14 mouse cellular contexts compared by ENCODE assay signal in genomic region chr13:39649457-39649856, GRCm38 (mm10).
DNase-seq lines count a peak whose midpoint lies in the region; ATAC-seq and TF ChIP-seq lines count a peak whose summit lies in the region.
"Had no signal": no experiment of that assay in that cellular context is flagged by ENCODE, and none has a peak within 500 bp of the region (broad histone marks: within the 10 kb centered on the region; RNA-seq: fewer than 3 reads in every experiment).

No protein-coding gene starts in this region.

- H3K4me3 ChIP-seq in lung, embryonic 14.5 days (ENCODE audit: low read depth, low read length), result no peak overlapping the region
- H3K4me3 ChIP-seq in lung, adult 2 months (replicated peaks; ENCODE audit: extremely low read depth, low read depth, low read length), result no peak overlapping the region
- H3K4me3 ChIP-seq in forebrain, embryonic 14.5 days (ENCODE audit: low read depth, low read length), result no peak overlapping the region
- no peak overlapping the region for H3K4me3 ChIP-seq in neural tube, embryonic 12.5 days
- H3K4me3 ChIP-seq: liver, embryonic 12.5 days had no signal

- peak; percentile 4 for DNase-seq in embryo, embryonic 10.5 days (ENCODE audit: low spot score)
- DNase-seq in embryo, embryonic 10 days (ENCODE audit: low spot score), result no peak
- peak; percentile 46 for DNase-seq in lung, embryonic 14.5 days
- no peak for DNase-seq in lung, adult 2 months
- DNase-seq in forebrain, embryonic 14.5 days (ENCODE audit: low spot score), result peak; percentile 55
- no peak for DNase-seq in thymus, postnatal 36 days
- DNase-seq: B cell, adult 2 months; heart, postnatal 36 days; kidney, adult 9 months; right cerebral cortex, adult 18-20 months had no signal

- no peaks in the 10 kb centered on the region for H3K36me3 ChIP-seq in lung, embryonic 14.5 days (ENCODE audit: insufficient read depth)
- no peaks in the 10 kb centered on the region for H3K36me3 ChIP-seq in forebrain, embryonic 14.5 days (ENCODE audit: control insufficient read depth, insufficient read depth, low read length)
- no peaks in the 10 kb centered on the region for H3K36me3 ChIP-seq in neural tube, embryonic 12.5 days
- H3K36me3 ChIP-seq: G1E; liver, embryonic 12.5 days had no signal

- TF ChIP-seq CTCF in lung, embryonic 14.5 days (IDR thresholded peaks at IDR 0.05; ENCODE audit: low read depth), result no peak
- no peak for TF ChIP-seq CTCF in lung, adult 2 months (IDR thresholded peaks at IDR 0.05; ENCODE audit: insufficient read depth, low read length)

- H3K27ac ChIP-seq in lung, embryonic 14.5 days (ENCODE audit: low read depth), result no peak overlapping the region
- no peak overlapping the region for H3K27ac ChIP-seq in forebrain, embryonic 14.5 days (ENCODE audit: low read depth, low read length)
- no peak overlapping the region for H3K27ac ChIP-seq in neural tube, embryonic 12.5 days
- H3K27ac ChIP-seq: liver, embryonic 12.5 days had no signal

- 43% methylated on average over 12 of the region's 12 CpGs for WGBS in lung, embryonic 14.5 days
- WGBS in lung, adult 2 months, result 55% methylated on average over 12 of the region's 12 CpGs
- 26% methylated on average over 12 of the region's 12 CpGs for WGBS in forebrain, embryonic 14.5 days
- WGBS in neural tube, embryonic 12.5 days, result 49% methylated on average over 12 of the region's 12 CpGs

- no peak overlapping the region for H3K4me2 ChIP-seq in lung, embryonic 14.5 days
- H3K4me2 ChIP-seq in forebrain, embryonic 14.5 days (ENCODE audit: low read length), result peak overlapping the region; percentile 8; the same call in 1 of the 2 replicates
- 0 out of 2 replicates have a peak overlapping the region, but pooled peaks have one; percentile 9 for H3K4me2 ChIP-seq in neural tube, embryonic 12.5 days (replicated peaks)
- H3K4me2 ChIP-seq: liver, embryonic 12.5 days had no signal

- H3K9ac ChIP-seq in lung, embryonic 14.5 days, result no peak overlapping the region
- no peak overlapping the region for H3K9ac ChIP-seq in forebrain, embryonic 14.5 days (ENCODE audit: low read length)
- no peak overlapping the region for H3K9ac ChIP-seq in neural tube, embryonic 12.5 days
- H3K9ac ChIP-seq: liver, embryonic 12.5 days had no signal

- no peaks in the 10 kb centered on the region for H3K4me1 ChIP-seq in lung, embryonic 14.5 days (ENCODE audit: insufficient read depth)
- H3K4me1 ChIP-seq in lung, adult 2 months (ENCODE audit: control insufficient read depth, insufficient read depth, low read length), result no peaks in the 10 kb centered on the region
- H3K4me1 ChIP-seq in forebrain, embryonic 14.5 days (ENCODE audit: control insufficient read depth, insufficient read depth, low read length), result no peaks in the 10 kb centered on the region
- H3K4me1 ChIP-seq in neural tube, embryonic 12.5 days, result no peaks in the 10 kb centered on the region
- H3K4me1 ChIP-seq: liver, embryonic 12.5 days had no signal

- no peak for ATAC-seq in lung, embryonic 14.5 days (ENCODE audit: insufficient read depth)
- ATAC-seq in forebrain, embryonic 14.5 days, result peak; percentile 57; the same call in 1 of the 2 replicates
- no peak for ATAC-seq in neural tube, embryonic 12.5 days (ENCODE audit: low FRiP score, low read depth)
- no peak for ATAC-seq in megakaryocyte, adult 5-6 weeks (ENCODE audit: poor library complexity, severe bottlenecking)
- ATAC-seq: liver, embryonic 12.5 days had no signal

- no peak for TF ChIP-seq POLR2A in lung, adult 2 months (IDR thresholded peaks at IDR 0.05; ENCODE audit: borderline replicate concordance, extremely low read depth, low read depth, low read length)

- no peaks in the 10 kb centered on the region for H3K27me3 ChIP-seq in lung, embryonic 14.5 days (ENCODE audit: insufficient read depth, low read length)
- H3K27me3 ChIP-seq in forebrain, embryonic 14.5 days (replicated peaks; ENCODE audit: control insufficient read depth, insufficient read depth, low read length), result no peaks in the 10 kb centered on the region
- H3K27me3 ChIP-seq in neural tube, embryonic 12.5 days (replicated peaks), result no peaks in the 10 kb centered on the region; the same call in 1 of the 2 replicates
- H3K27me3 ChIP-seq: liver, embryonic 12.5 days had no signal

- H3K9me3 ChIP-seq in lung, embryonic 14.5 days (ENCODE audit: low read depth, low read length), result no peaks in the 10 kb centered on the region
- no peaks in the 10 kb centered on the region for H3K9me3 ChIP-seq in forebrain, embryonic 14.5 days (replicated peaks; ENCODE audit: control insufficient read depth, low read length)
- no peaks in the 10 kb centered on the region for H3K9me3 ChIP-seq in neural tube, embryonic 12.5 days
- H3K9me3 ChIP-seq: liver, embryonic 12.5 days had no signal

Comparison
In these comparisons a context has a peak if more than half of its experiments do, and no peak if none do; other contexts are left out.
1. DNase-seq: peak in embryo, embryonic 10.5 days (single experiment), lung, embryonic 14.5 days (single experiment) and forebrain, embryonic 14.5 days (single experiment); none in embryo, embryonic 10 days (single experiment), lung, adult 2 months (single experiment) and thymus, postnatal 36 days (0 of 2).